Mouse (Mus musculus): Measurements from ENCODE around the gene Ccnb2. TPM values are rescaled to one million over a fixed set of nuclear protein-coding genes. Genes with fewer than 3 reads are reported as not detected.

The Ccnb2 gene
- polyA plus RNA-seq, 1 experiment: 62.5 TPM

DNA sequence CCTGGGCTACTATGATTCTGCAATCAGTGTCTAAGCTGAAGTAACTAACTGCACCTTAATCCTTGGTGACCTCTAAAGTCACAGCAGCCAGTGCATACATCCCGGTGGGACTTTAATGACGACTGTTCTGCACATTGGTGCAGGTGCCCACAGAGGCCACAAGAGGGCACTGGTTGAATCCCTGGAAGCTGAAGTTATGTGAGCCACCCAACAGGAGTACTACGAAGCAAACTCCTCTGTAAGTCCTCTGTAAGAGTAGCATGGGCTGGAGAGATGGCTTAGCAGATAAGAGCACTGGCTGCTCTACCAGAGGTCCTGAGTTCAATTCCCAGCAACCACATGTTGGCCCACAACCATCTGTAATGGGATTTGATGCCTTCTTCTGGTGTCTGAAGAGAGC lies 4.9 kb downstream of the Ccnb2 start:
- Histone ChIP-seq H3K36me3 (ENCODE audit: control insufficient read depth, insufficient read depth, low read length) (peaks cover 41% of the 10 kb centered on the region), H3K4me3 (ENCODE audit: control insufficient read depth, insufficient read depth, low read length) (no peak overlapping the region), H3K27me3 (ENCODE audit: control insufficient read depth, insufficient read depth, low read length) (no peaks in the 10 kb centered on the region), H3K4me1 (replicated peaks; ENCODE audit: control insufficient read depth, insufficient read depth, low read length) (peaks cover 4% of the 10 kb centered on the region), H3K27ac (ENCODE audit: control insufficient read depth, insufficient read depth, low read length) (no peak overlapping the region)
- 80% methylated on average over 3 of the region's 3 CpGs for WGBS
- peak; percentile 39 for DNase-seq
- peak; percentile 54; the same call in 1 of the 2 replicates for TF ChIP-seq CTCF (IDR thresholded peaks at IDR 0.05; ENCODE audit: borderline replicate concordance, control insufficient read depth, extremely low read depth, insufficient read depth, low read length, poor library complexity)
- no peak for TF ChIP-seq POLR2A (IDR thresholded peaks at IDR 0.05; ENCODE audit: control insufficient read depth, extremely low read depth, insufficient read depth, low read length, poor library complexity)

DNA sequence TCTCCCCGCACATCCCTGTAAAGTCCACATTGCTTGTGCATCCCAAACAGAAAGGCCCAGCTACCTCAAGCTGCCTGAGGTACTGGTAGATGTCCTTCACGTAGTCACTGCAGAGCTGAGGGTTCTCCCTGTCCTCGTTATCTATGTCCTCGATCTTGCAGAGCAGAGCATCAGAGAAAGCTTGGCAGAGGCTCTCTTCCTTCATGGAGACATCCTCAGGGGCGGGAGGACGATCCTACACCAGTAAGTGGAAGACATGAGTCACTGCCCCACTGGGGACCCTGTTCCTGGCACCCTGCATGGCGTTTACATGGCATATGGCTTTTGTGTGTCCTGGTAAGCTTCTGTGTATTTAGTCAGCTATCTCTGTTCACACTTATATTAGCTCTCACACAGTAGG lies 8.3 kb downstream of the Ccnb2 start:
- Histone ChIP-seq H3K4me1 (replicated peaks; ENCODE audit: control insufficient read depth, insufficient read depth, low read length) (no peaks in the 10 kb centered on the region), H3K4me3 (ENCODE audit: control insufficient read depth, insufficient read depth, low read length) (no peak overlapping the region), H3K27me3 (ENCODE audit: control insufficient read depth, insufficient read depth, low read length) (no peaks in the 10 kb centered on the region), H3K27ac (ENCODE audit: control insufficient read depth, insufficient read depth, low read length) (no peak overlapping the region), H3K36me3 (ENCODE audit: control insufficient read depth, insufficient read depth, low read length) (peaks cover 62% of the 10 kb centered on the region)
- WGBS: 98% methylated on average over 7 of the region's 7 CpGs
- DNase-seq: no peak
- TF ChIP-seq CTCF (IDR thresholded peaks at IDR 0.05; ENCODE audit: borderline replicate concordance, control insufficient read depth, extremely low read depth, insufficient read depth, low read length, poor library complexity) (no peak), POLR2A (IDR thresholded peaks at IDR 0.05; ENCODE audit: control insufficient read depth, extremely low read depth, insufficient read depth, low read length, poor library complexity) (no peak)

DNA sequence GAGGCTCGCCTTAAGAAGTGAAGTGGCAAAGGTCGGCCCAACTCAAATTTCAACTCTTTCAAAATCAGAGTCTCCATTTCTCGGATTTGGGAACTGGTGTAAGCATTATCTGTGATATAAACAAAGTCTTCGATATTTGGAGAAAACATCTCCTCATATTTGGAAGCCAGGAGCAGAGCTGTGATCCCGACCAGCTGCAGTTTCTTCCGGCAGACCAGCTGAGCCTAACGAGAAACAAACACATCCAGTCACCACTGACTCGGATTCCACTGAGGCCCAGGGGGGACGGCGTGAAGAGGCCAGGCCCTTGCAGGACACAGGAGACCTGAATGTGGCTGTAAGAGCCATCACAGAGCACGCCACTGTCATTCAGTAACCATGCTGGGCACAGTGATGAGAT lies 10.7 kb downstream of the Ccnb2 start:
- no peak overlapping the region for H3K27ac ChIP-seq (ENCODE audit: control insufficient read depth, insufficient read depth, low read length)
- TF ChIP-seq POLR2A (IDR thresholded peaks at IDR 0.05; ENCODE audit: control insufficient read depth, extremely low read depth, insufficient read depth, low read length, poor library complexity): no peak
- no peak for TF ChIP-seq CTCF (IDR thresholded peaks at IDR 0.05; ENCODE audit: borderline replicate concordance, control insufficient read depth, extremely low read depth, insufficient read depth, low read length, poor library complexity)
- H3K36me3 ChIP-seq (ENCODE audit: control insufficient read depth, insufficient read depth, low read length): peaks cover 79% of the 10 kb centered on the region
- no peaks in the 10 kb centered on the region for H3K27me3 ChIP-seq (ENCODE audit: control insufficient read depth, insufficient read depth, low read length)
- no peak for DNase-seq
- H3K4me1 ChIP-seq (replicated peaks; ENCODE audit: control insufficient read depth, insufficient read depth, low read length): no peaks in the 10 kb centered on the region
- H3K4me3 ChIP-seq (ENCODE audit: control insufficient read depth, insufficient read depth, low read length): no peak overlapping the region
- WGBS: 96% methylated on average over 11 of the region's 11 CpGs

DNA sequence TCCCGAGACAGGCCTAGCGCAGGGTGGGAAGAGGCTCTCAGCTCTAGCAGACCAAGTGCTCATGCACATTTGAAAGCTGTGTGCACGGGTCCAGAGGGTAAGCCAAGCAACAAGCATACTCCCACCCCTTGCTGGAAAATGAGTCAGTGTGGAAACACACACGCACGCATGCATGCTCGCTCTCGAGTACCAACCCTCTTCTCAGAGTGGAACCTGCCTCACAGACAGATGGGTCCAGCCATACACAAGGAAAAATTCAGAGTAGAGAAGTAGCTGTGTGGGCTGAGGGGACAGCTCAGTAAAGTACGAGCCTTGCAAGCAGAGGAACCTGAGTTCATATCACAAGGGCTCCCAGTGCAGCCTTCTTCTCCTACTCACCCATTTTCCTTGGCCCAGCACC lies 11.6 kb downstream of the Ccnb2 start:
- TF ChIP-seq CTCF (IDR thresholded peaks at IDR 0.05; ENCODE audit: borderline replicate concordance, control insufficient read depth, extremely low read depth, insufficient read depth, low read length, poor library complexity): no peak
- no peak for TF ChIP-seq POLR2A (IDR thresholded peaks at IDR 0.05; ENCODE audit: control insufficient read depth, extremely low read depth, insufficient read depth, low read length, poor library complexity)
- DNase-seq: no peak
- Histone ChIP-seq H3K4me1 (replicated peaks; ENCODE audit: control insufficient read depth, insufficient read depth, low read length) (no peaks in the 10 kb centered on the region), H3K27ac (ENCODE audit: control insufficient read depth, insufficient read depth, low read length) (no peak overlapping the region), H3K36me3 (ENCODE audit: control insufficient read depth, insufficient read depth, low read length) (peaks cover 74% of the 10 kb centered on the region), H3K4me3 (ENCODE audit: control insufficient read depth, insufficient read depth, low read length) (no peak overlapping the region), H3K27me3 (ENCODE audit: control insufficient read depth, insufficient read depth, low read length) (no peaks in the 10 kb centered on the region)
- 98% methylated on average over 8 of the region's 8 CpGs for WGBS

DNA sequence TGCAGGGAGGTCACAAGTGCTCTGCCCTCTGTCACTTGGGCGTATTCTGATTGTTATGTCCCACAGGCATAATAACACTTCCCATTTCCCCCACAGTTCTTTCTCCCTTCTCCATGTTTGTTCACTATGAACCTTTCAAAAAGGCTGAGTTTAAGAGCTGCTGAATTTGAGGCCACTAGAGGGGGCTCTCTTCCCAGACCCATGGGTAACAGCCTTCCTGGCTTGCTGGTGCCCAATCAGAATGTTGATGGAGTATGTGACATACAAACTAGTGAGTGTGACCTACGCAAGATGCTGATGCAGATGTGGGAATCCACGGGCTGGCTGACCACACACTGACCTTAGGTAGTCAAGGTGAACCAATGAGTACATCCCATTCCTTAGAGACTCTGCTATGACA lies 12.6 kb downstream of the Ccnb2 start:
- DNase-seq: peak; percentile 19
- H3K27ac ChIP-seq (ENCODE audit: control insufficient read depth, insufficient read depth, low read length): no peak overlapping the region
- 91% methylated on average over 3 of the region's 3 CpGs for WGBS
- no peaks in the 10 kb centered on the region for H3K4me1 ChIP-seq (replicated peaks; ENCODE audit: control insufficient read depth, insufficient read depth, low read length)
- peaks cover 67% of the 10 kb centered on the region for H3K36me3 ChIP-seq (ENCODE audit: control insufficient read depth, insufficient read depth, low read length)
- H3K27me3 ChIP-seq (ENCODE audit: control insufficient read depth, insufficient read depth, low read length): no peaks in the 10 kb centered on the region
- no peak overlapping the region for H3K4me3 ChIP-seq (ENCODE audit: control insufficient read depth, insufficient read depth, low read length)
- TF ChIP-seq POLR2A (IDR thresholded peaks at IDR 0.05; ENCODE audit: control insufficient read depth, extremely low read depth, insufficient read depth, low read length, poor library complexity): no peak
- no peak for TF ChIP-seq CTCF (IDR thresholded peaks at IDR 0.05; ENCODE audit: borderline replicate concordance, control insufficient read depth, extremely low read depth, insufficient read depth, low read length, poor library complexity)

DNA sequence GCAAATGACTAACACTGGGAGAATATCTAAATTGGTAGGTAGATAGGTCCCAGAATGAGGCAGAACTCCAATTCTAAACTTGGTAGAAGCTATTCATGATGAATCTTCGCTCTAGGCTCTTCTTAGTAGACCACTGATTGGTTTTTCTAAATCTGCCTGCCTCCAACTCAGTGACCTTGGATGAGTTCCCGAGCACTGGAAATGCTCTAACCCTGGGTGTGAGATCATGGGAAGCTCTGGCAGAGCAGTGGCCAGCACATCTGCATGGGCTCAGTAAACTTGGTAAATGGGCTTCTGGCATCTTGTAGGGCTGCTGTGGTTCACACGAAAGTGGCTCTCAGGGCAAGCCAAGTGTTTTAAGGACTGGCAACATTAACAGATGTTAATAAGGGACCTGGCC lies 14.8 kb downstream of the Ccnb2 start:
- Histone ChIP-seq H3K4me3 (ENCODE audit: control insufficient read depth, insufficient read depth, low read length) (no peak overlapping the region), H3K36me3 (ENCODE audit: control insufficient read depth, insufficient read depth, low read length) (peaks cover 46% of the 10 kb centered on the region), H3K4me1 (replicated peaks; ENCODE audit: control insufficient read depth, insufficient read depth, low read length) (no peaks in the 10 kb centered on the region; the same call in 1 of the 2 replicates), H3K27me3 (ENCODE audit: control insufficient read depth, insufficient read depth, low read length) (no peaks in the 10 kb centered on the region), H3K27ac (ENCODE audit: control insufficient read depth, insufficient read depth, low read length) (no peak overlapping the region)
- WGBS: 99% methylated on average over 3 of the region's 3 CpGs
- TF ChIP-seq POLR2A (IDR thresholded peaks at IDR 0.05; ENCODE audit: control insufficient read depth, extremely low read depth, insufficient read depth, low read length, poor library complexity) (no peak), CTCF (IDR thresholded peaks at IDR 0.05; ENCODE audit: borderline replicate concordance, control insufficient read depth, extremely low read depth, insufficient read depth, low read length, poor library complexity) (no peak)
- no peak for DNase-seq

DNA sequence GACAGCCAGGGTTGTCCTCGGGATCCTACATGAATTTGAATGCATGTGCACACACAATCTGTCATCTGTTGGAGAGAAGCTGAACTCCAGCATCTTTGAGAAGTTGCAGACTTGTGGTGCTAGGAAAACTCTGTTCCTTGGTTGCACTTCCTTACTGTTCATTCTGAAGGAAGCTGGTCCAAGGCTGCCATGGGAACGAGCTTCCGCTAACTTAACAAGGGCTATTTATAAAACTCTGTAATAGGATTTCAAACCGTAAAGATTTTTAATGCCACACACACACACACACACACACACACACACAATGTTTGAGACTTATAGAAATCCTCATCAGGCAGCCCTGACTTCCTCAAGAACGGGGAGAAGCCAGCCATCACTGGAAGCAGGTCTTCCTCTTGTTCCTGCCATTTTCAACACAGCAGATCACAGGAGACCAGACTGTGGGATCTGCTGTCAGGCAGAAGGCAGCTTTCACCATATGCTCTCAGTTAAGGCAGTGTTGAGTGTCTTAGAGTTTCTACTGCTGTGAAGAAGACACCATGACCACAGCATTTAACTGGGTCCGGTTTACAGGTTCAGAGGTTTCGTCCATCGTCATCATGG lies 19.3 kb downstream of the Ccnb2 start:
- Histone ChIP-seq H3K36me3 (ENCODE audit: control insufficient read depth, insufficient read depth, low read length) (peaks cover 9% of the 10 kb centered on the region), H3K27ac (ENCODE audit: control insufficient read depth, insufficient read depth, low read length) (no peak overlapping the region), H3K4me1 (replicated peaks; ENCODE audit: control insufficient read depth, insufficient read depth, low read length) (no peaks in the 10 kb centered on the region; the same call in 1 of the 2 replicates), H3K27me3 (ENCODE audit: control insufficient read depth, insufficient read depth, low read length) (no peaks in the 10 kb centered on the region), H3K4me3 (ENCODE audit: control insufficient read depth, insufficient read depth, low read length) (no peak overlapping the region)
- no peak for TF ChIP-seq POLR2A (IDR thresholded peaks at IDR 0.05; ENCODE audit: control insufficient read depth, extremely low read depth, insufficient read depth, low read length, poor library complexity)
- TF ChIP-seq CTCF (IDR thresholded peaks at IDR 0.05; ENCODE audit: borderline replicate concordance, control insufficient read depth, extremely low read depth, insufficient read depth, low read length, poor library complexity): no peak
- no peak for DNase-seq
- 97% methylated on average over 8 of the region's 8 CpGs for WGBS

All from thymus, adult 2 months (tissue).